Mouse (Mus musculus) adrenal gland, postnatal 14 days (tissue): ENCODE results near the gene Hykk. TPM values are rescaled to one million over a fixed set of nuclear protein-coding genes. Genes with fewer than 3 reads are reported as not detected.

Experiments
- DNase-seq: peaks from one replicate; pipeline ENCODE4 v3.0.0; 2021; ENCODE audit warnings: mixed read lengths
- total RNA-seq: library from RNA; stranded (reverse); gene quantifications from 2 replicates; pipeline ENCODE4 v1.2.3, GENCODE M21; 2021

Hykk gene
- total RNA-seq, 1 experiment from 2014 or later = 8.6 TPM

GRCm38 (mm10) chr9:54981291-54982191, 64.5 kb downstream of the Hykk start:
- peak; percentile 47 for DNase-seq

GRCm38 (mm10) chr9:54982401-54982800, 65.3 kb downstream of the Hykk start:
- DNase-seq = no peak

- no peak for DNase-seq
These were observed 73.3 kb downstream of the Hykk start for GRCm38 (mm10) chr9:54990362-54990761.

- DNase-seq = no peak
These were observed 77.3 kb downstream of the Hykk start for GRCm38 (mm10) chr9:54994381-54994780.

DNA sequence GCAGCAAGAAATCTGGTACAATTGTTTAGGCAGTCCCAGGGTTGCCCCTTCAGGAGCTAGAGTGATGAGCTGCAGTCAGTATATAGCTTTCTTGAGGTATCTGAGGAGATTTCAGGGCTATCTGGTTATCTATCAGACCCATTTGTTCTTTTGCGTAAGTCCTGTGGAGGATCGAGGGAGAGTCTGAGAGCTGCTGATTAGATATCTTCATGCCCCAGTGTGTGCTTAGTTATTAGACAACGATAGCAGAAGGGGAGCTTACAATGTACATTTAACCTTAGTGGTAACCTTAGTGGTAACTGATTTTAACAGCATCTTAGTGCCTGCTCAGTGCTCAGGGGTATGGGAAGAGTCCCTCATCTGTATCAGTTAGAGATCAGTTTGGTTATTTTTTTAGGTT, 78.6 kb downstream of the Hykk start:
- DNase-seq = no peak

Other genes starting within 250 kb of the Hykk start
- 15.7 and 18.2 TPM in 2 replicates for gene Dnaja4, start 218.4 kb upstream of the Hykk start, total RNA-seq
- 71.9 and 72.6 TPM in 2 replicates for gene Wdr61, start 182.8 kb upstream of the Hykk start, total RNA-seq
- 6.5 and 8.2 TPM in 2 replicates for gene Crabp1, start 152.5 kb upstream of the Hykk start, total RNA-seq
- 48.8 and 53.9 TPM in 2 replicates for gene Ireb2, start 53.5 kb upstream of the Hykk start, total RNA-seq
- gene Psma4, start 33.5 kb downstream of the Hykk start, total RNA-seq = 183 and 205 TPM in 2 replicates
- not detected in 2 replicates for gene AY074887, start 33.7 kb downstream of the Hykk start, total RNA-seq
- 0.85 and 1.2 TPM in 2 replicates for gene Chrna5, start 63.6 kb downstream of the Hykk start, total RNA-seq
- 9.6 and 13.0 TPM in 2 replicates for gene Chrna3, start 109.3 kb downstream of the Hykk start, total RNA-seq
- gene Chrnb4, start 131.5 kb downstream of the Hykk start, total RNA-seq = 4.3 and 6.6 TPM in 2 replicates
- 46.7 and 47.5 TPM in 2 replicates for gene Ube2q2, start 231.6 kb downstream of the Hykk start, total RNA-seq